Mouse (Mus musculus): ENCODE results near the gene Gm44511. TPM values are rescaled to one million over a fixed set of nuclear protein-coding genes. Genes with fewer than 3 reads are reported as not detected.
"Not testable (repeated sequence)": the region's sequence is repeated elsewhere in the genome, so short reads cannot be mapped to it uniquely, and the experiment has no call there.

Gene Gm44511
- total RNA-seq, 2 experiments from 2014 or later: not detected

DNA sequence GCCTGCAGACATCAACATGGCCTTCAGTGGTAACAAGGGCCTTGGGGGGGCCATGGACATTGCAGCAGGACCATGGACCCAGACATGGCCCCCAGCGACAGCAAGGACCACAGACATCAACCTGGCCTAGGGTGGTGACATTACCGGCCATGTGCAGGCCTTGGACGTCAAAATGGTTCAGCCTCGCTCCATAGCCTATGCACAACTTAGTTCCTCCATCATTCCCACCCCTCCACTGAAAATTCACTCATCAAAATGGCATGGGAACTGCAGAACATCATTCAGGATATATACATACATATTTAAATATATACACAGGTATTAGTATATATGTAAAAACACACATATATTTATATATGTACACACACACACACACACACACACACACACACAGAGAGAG lies 21.3 kb upstream of the Gm44511 start:
- no peak for DNase-seq
- no peak for TF ChIP-seq CTCF (IDR thresholded peaks at IDR 0.05)
- no peak overlapping the region for H3K27ac ChIP-seq
- intact Hi-C loops (cut with DNase I): loop anchor here (10.0 kb wide), 1 partner anchor 687 kb away; the partner anchor contains the start of gene Gabarapl1
- no peak overlapping the region for H3K4me3 ChIP-seq

DNA sequence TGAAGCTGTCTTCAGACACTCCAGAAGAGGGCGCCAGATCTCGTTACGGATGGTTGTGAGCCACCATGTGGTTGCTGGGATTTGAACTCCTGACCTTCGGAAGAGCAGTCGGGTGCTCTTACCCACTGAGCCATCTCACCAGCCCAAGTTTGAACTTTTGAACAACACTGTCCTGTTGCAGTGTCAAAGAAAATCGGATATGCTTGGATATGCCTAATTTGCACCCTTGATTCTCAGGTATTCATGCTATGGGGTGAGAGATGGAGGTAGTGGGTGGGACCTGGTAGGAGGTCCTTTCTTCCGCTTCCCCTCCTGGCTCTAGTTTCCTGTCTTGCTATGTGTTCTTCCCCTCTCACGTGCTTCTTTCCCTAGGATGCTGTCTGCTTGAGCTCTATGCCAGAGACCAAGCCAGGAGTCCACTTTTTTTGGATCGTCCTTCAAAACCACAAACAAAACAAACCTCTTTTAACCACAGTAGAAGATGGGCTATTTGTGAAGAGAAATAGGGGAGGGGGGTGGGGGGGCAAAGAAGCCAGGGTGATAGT lies 20.0 kb upstream of the Gm44511 start:
- DNase-seq: no peak
- Histone ChIP-seq H3K4me3 (no peak overlapping the region), H3K27ac (no peak overlapping the region)
- TF ChIP-seq CTCF (IDR thresholded peaks at IDR 0.05): no peak
- intact Hi-C loops (cut with DNase I): loop anchor here (10.0 kb wide), 1 partner anchor 689 kb away; the partner anchor contains the start of gene Gabarapl1

DNA sequence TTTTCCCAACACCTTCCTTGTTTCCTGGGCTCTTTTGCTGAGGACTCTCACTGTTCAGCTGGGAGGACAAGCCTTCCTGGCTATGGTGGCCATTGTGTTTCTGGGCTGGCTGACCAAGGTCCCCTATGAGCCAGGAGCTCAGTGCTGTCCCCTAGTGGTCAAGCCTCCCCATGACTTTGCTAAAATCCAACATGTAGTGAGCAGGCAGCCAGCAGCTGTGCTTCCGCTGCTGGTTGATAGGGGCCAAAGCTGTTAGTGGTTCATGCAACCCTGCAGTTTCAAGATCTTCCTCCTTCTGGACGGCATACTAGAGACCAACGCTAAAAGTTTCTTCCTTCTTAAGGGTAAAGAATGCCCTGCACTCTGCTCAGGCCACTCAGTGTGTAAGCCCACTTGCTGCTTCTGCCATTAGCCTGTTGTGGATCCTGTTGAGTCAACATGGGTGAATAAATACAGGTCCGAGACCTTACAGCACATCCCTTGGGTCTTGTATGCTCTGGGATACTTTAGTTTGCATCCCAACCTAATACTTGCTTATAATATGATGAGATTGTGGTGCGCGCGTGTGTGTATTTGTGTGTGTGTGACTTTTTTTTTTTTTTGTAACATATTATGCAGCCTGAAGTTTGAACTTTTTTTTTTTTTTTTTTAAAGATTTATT lies 19.3 kb upstream of the Gm44511 start:
- Histone ChIP-seq H3K4me3 (peak overlapping the region; percentile 38), H3K27ac (peak overlapping the region; percentile 65)
- DNase-seq: peak; percentile 88
- TF ChIP-seq CTCF (IDR thresholded peaks at IDR 0.05): peak; percentile 100; the same call in 1 of the 2 replicates
- intact Hi-C loops (cut with DNase I): loop anchor here (10.0 kb wide), 1 partner anchor 689 kb away; the partner anchor contains the start of gene Gabarapl1

DNA sequence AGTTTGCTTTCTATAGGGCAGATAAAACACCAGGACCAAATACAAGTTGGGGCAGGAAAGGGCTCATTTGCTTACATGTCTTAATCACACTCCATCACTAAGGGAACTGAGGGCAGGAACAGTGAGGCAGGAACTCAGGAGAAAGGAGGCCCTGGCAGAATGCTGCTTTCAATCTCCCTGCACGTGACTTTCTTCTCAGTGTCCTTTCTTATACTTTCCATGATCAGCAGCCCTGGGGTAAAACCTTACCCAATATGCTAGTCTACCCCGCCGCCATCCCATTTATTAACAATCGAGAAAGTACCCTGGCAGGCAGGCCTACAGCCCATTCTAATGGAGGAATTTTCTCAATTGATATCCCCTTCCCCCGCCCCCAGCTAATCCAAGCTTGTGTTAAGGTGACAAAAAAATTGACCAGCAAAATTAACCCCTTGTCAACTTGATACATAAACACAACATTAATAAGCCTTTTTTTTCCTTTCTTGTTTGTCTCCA lies 18.5 kb upstream of the Gm44511 start:
- intact Hi-C loops (cut with DNase I): loop anchor here (10.0 kb wide), 1 partner anchor 690 kb away; the partner anchor contains the start of gene Gabarapl1
- Histone ChIP-seq H3K27ac (peak overlapping the region; percentile 97), H3K4me3 (peak overlapping the region; percentile 93; the same call in 1 of the 2 replicates)
- TF ChIP-seq CTCF (IDR thresholded peaks at IDR 0.05): no peak
- DNase-seq: no peak

DNA sequence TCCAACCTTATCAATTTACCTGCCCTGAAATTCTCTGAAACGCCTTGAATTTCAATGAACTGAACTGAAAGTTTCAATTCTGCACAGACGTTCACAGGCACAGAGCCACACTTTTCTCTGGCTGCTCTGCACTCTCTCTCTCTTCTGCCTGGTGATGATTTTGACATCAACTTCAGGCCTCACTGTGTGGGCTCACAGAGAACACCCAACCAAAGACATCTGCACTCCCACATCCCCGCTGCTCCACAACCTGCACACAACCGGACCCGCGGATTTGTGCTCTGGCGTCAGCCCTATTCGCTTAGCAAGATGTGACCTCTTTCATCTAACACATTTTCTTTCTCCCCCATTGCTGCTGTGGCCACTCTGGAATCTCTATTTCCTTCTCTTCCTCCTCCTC lies 18.0 kb upstream of the Gm44511 start:
- Histone ChIP-seq H3K27ac (peak overlapping the region; percentile 97), H3K4me3 (peak overlapping the region; percentile 93)
- peak; percentile 27 for DNase-seq
- no peak for TF ChIP-seq CTCF (IDR thresholded peaks at IDR 0.05)
- intact Hi-C loops (cut with DNase I): loop anchor here (10.0 kb wide), 1 partner anchor 691 kb away; the partner anchor contains the start of gene Gabarapl1

DNA sequence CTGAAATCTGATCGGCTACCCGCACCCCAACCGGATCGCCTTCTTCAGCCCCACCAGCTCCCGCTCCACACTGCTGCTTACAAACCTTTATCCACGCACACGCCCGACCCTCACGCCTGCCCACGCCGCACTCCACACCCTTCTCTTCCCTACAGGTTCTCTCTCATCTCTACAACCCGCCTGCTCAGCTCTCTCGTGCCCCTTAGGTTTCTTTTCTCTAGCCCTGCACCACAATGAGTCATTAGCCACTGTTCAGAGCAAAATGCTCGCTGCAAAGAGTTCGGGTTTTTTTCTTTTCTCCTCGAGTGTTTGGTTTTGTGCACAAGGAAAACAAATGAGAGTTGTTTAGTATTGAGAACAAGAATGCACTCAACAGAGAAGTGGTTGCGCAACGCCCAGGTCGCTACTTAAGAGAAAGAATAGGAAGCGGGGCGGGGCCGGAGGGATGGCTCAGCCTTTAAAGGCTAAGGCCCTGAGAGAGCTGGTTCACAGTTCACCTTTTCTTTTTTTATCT lies 17.4 kb upstream of the Gm44511 start:
- DNase-seq: peak; percentile 75
- TF ChIP-seq CTCF (IDR thresholded peaks at IDR 0.05): no peak
- intact Hi-C loops (cut with DNase I): loop anchor here (10.0 kb wide), 1 partner anchor 691 kb away; the partner anchor contains the start of gene Gabarapl1
- H3K4me3 ChIP-seq: peak overlapping the region; percentile 93
- H3K27ac ChIP-seq: peak overlapping the region; percentile 97

DNA sequence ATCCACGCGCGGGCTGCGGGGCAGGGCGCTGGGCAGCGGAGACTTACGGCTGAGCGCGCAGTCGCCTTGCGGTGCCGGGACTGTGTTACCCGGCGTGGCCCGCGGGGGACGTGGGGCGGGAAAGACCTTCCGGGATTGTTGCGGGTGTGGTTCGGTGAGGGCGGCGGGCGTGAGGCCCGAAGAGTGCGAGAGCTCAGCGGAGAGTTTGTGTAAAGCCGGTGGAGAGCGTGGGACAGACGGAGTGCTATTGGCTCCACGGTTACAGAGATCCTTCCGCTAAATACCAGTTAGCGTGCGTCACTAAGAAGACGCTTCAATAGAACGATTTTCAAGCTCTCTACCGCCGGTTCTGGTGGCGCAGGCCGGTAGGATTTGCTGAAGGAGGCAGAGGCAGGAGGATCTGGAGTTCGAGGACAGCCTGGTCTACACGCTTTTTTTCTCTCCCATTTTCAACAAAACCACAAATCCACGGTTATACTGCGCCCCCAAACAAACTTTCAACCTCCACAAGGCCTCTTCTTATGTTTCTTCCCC lies 16.9 kb upstream of the Gm44511 start:
- peak; percentile 90 for DNase-seq

DNA sequence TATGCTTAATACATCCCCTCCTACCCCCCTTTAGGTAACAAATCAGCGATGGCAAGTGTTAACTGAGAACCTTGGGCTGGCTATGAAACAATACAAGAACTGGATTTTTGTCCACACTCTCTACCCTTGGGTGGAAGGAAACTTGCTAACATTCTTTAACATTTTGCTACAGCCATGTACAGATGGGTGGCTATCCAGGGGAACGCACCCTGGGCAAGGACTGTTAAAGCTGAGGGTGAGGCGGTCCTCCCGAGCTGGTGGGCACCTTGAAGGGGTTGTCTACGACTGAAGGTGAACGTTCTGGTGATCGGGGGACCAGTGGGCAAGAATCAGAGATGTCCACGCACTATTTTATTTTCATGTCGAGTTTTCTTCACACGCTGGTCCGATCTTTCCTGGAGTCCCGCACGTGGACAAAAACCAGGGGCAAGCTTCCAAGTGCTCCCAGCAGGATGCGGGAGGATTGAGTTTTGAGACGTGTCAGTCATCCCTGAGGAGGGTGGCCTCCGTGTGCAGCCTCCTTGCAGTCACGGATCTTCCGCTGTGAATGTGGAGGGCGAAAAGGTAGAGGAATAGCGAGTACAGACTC lies 16.3 kb upstream of the Gm44511 start:
- no peak for TF ChIP-seq CTCF (IDR thresholded peaks at IDR 0.05)
- intact Hi-C loops (cut with DNase I): loop anchor here (10.0 kb wide), 1 partner anchor 692 kb away; the partner anchor contains the start of gene Gabarapl1
- peak overlapping the region; percentile 93 for H3K4me3 ChIP-seq
- peak overlapping the region; percentile 97 for H3K27ac ChIP-seq
- no peak for DNase-seq

More for the DNA sequence above, 16.9 kb upstream of the Gm44511 start:
- Histone ChIP-seq H3K4me3 (peak overlapping the region; percentile 93), H3K27ac (peak overlapping the region; percentile 97)
- TF ChIP-seq CTCF (IDR thresholded peaks at IDR 0.05): no peak
- intact Hi-C loops (cut with DNase I): loop anchor here (10.0 kb wide), 1 partner anchor 692 kb away; the partner anchor contains the start of gene Gabarapl1

DNA sequence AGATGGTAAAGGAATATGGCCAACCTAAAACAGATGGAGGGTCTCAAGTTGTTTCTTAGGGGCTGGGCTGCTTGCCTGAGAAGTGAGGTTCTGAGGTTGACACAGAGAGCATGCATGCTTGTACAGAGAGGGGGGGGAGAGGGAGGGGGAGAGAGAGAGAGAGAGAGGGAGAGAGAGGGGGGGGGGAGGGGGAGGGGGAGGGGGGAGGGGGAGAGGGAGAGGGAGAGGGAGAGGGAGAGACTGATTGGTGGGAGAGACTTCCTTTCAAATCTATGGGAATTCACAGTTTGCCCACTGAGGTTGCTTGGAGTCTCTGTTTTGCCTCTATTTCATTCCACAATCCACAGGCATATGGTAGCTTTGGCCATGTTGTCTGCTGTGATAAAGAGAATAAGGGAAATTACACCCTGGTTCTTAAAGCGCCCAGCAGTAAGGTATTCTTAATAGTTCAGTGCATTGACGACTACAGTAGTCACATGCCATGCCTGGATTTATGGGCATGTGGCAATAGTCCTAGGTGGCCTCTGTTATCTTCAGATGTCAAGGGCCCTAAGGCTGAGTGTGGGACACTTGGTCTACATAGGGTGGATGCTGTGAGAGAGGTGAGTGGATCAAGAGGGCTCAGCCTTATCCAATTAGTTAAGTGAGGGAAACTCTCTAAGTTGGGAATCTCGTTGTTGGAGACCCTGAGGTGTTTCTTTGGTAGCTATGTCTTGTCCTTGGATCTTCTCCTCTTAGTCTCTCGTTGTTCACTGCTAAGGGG lies 15.4 kb upstream of the Gm44511 start:
- Histone ChIP-seq H3K4me3 (peak overlapping the region; percentile 93), H3K27ac (no peak overlapping the region)
- intact Hi-C loops (cut with DNase I): loop anchor here (10.0 kb wide), 1 partner anchor 693 kb away; the partner anchor contains the start of gene Gabarapl1
- TF ChIP-seq CTCF (IDR thresholded peaks at IDR 0.05): no peak
- DNase-seq: no peak

DNA sequence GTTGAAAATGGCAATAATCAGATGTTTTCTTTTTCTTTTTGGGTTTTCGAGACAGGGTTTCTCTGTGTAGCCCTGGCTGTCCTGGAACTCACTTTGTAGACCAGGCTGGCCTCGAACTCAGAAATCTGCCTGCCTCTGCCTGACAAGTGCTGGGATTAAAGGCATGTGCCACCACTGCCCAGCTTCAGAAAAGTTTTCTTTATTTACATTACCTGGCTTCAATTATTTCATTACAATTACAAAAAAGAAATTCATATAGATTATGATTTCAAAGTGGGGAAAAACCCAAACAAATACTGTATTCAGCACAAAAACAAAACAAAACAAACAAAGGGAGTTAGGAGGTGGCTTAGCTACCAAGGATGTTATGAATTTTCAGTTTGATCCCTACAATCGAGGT lies 14.6 kb upstream of the Gm44511 start:
- not testable (repeated sequence) for DNase-seq, H3K27ac ChIP-seq, H3K4me3 ChIP-seq
- intact Hi-C loops (cut with DNase I): loop anchor here (10.0 kb wide), 1 partner anchor 694 kb away; the partner anchor contains the start of gene Gabarapl1

DNA sequence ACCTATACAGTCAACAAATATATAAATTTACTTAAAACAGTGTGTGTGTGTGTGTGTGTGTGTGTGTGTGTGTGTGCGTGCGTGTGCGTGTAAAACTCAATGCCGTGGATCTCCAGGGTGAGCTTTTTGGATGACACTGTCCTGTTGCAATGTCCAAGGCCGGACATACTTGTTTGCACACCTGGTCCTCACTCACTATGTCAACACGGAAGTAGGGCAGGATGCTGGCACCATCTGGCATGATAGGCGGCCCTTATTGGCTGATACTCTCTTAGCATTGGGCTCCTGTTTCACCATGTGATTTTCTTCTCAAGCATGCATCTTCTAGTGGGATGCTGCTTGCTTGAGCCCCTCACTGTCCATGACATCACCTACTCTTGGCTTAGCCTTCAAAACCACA lies 13.8 kb upstream of the Gm44511 start:
- no peak for TF ChIP-seq CTCF (IDR thresholded peaks at IDR 0.05)
- no peak for DNase-seq
- intact Hi-C loops (cut with DNase I): loop anchor here (1.0 to 10.0 kb wide), 4 partner anchors 37 to 695 kb away; partner anchors contain the start of gene Gabarapl1
- Histone ChIP-seq H3K27ac (no peak overlapping the region), H3K4me3 (peak overlapping the region; percentile 99)

All from gastrocnemius, adult 2 months (tissue).